Mouse (Mus musculus) yolk sac, embryonic 10.5 days (tissue): ENCODE data around the gene Fuom.
A peak's percentile ranks its signal among the peaks of the same experiment; 100 is the strongest.

Source experiments
- DNase-seq: peaks from one replicate; pipeline ENCODE4 v3.0.0-alpha.2; 2017; ENCODE audit warnings: low spot score

Gene Fuom

DNA sequence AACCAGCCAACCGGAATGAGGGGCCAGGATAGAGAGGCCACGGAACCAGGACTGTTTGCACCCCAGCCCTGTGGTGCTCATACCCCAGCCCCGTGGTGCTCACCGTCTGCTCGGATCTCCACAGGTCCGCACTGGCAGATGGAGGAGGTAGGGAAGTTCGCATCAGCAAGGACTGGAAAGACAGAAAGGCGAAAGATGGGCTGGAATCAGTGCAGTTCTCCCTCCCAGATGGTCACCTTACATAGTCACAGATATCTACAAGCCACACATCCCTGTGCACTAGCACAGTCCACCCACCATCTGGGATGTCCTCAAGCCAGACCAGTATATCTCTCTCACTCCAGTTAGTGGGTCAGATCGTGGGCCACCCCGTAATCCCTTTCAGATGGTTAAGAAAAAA, 743 bp downstream of the Fuom start:
- DNase-seq, result no peak

GRCm38 (mm10) chr7:140098466-140098865, 3.8 kb downstream of the Fuom start:
- DNase-seq, result no peak

- no peak for DNase-seq
These were observed 6.2 kb downstream of the Fuom start for GRCm38 (mm10) chr7:140096055-140096454.

- DNase-seq, result no peak
These were observed 6.7 kb downstream of the Fuom start for GRCm38 (mm10) chr7:140095556-140095955.

GRCm38 (mm10) chr7:140094954-140095353, 7.3 kb downstream of the Fuom start:
- DNase-seq, result no peak

DNA sequence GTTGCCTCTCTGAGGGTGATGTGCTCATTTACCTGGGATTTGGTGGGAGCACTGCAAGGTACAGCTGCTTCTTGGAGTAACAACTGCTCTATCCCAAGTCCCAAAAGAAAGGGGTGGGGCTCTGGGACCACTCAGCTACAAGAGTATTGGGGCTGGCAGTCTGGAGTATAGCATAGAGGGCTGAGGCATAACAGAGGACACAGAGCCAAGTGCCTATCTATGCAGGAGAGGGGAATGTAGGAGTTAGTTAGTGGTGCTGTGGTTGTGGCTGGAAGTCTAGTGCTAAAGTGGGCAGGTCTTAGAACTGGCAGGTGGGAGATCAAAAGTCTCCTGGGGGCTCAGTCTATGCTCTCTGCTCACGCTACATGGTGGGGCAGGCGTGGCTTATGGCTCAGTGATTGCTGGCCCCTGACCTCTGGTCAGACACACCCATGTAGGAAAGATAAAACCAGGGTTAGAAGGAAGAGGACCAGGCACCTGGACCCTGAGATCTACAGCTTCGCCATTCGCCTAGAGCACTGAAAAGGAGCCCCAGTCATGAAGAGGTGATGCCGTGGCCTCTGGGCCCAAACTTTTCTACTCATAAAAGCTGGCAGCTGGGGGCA, 9.2 kb downstream of the Fuom start, which contains the start of gene Prap1:
Gene Prap1 (plus strand): TSS at position 472 of the 605 bp plus-strand sequence.
- no peak for DNase-seq

DNA sequence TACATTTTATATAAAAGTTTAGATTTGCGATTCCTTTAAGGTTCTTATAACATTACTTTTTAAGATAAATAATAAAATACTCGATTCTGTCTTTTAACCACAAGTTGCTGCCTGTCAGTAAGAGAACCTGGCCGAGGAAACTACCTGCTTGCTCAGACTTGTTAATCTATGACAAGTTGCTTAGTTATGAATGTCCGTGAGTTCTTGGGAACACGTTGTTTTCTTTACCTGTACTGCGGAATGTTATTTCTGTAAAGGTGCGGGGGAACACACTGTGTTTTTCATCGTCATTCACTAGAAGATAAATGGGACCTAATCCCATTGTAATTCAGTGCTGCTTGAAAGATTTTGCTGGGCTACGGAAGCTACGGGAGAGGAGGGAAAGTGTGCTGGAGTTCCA, 11.6 kb downstream of the Fuom start:
- no peak for DNase-seq

DNA sequence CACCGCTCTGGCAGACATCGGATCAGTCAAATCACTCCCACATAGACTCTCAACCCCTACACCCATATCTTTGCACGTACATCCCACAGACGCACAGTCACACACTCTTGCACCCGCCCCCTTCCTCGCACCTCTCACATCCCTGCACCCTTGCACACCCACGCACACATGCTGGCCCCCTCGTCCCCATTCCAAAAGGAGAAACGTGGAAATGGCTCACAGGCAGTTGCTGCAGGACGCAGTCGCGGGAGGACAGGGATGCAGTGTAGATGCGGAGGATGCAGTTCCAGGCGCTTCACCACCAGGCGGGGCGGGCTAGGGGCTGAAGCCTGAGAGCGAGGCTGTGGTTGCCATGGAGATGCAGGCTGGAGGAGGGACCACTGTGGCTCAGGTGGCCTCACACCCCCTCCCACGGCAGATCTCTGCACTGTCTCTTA, 20.0 kb downstream of the Fuom start, which contains the start of gene Caly:
Gene Caly (minus strand): TSS at position 307 of the 437 bp plus-strand sequence.
- no peak for DNase-seq

DNA sequence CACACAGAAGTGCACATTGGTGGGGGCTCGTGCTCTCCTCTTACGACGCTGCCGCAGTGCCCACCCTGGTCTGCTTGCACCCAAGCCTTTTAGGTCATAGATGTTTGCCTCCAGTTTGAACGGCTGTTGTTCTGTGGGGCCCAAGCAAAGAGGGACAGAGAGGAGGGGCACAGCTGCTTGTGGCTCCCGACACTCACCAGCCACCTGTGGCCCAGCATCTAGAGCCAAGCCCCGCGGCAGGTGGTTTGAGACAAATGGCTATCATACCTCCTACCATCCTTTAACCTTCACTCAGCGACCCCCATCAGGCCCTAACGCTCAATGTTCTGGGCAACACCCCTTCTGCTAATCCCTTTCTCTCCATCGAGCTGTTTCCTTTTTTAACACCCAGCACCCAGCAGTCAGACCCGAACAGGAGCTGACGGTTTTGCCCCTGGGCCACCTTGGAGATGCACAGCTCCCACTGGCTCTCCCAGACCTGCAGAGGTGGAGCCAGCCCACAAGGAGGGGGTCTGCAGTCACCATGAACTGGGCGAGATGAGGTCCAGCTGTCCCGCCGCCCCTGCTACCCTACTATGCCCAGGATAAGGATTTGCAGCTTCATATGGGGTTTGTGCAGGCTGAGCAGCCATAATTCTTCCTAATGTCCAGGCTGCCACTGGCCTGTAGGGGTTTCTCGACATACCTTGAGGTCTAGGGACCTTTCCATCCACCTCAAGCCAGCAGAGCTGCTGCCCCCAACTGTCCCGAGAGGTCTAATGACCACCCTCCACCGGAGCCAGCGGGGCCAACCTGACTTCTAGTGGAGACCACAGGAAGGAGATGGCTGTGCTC, 20.6 kb downstream of the Fuom start:
- DNase-seq, result no peak

GRCm38 (mm10) chr7:140080503-140081156, 21.6 kb downstream of the Fuom start:
- DNase-seq, result peak; percentile 33

GRCm38 (mm10) chr7:140078711-140079110, 23.5 kb downstream of the Fuom start:
- DNase-seq, result no peak

- no peak for DNase-seq
These were observed 24.5 kb downstream of the Fuom start for GRCm38 (mm10) chr7:140077698-140078097.

- DNase-seq, result peak; percentile 26
These were observed 32.1 kb downstream of the Fuom start for GRCm38 (mm10) chr7:140070042-140070711.

DNA sequence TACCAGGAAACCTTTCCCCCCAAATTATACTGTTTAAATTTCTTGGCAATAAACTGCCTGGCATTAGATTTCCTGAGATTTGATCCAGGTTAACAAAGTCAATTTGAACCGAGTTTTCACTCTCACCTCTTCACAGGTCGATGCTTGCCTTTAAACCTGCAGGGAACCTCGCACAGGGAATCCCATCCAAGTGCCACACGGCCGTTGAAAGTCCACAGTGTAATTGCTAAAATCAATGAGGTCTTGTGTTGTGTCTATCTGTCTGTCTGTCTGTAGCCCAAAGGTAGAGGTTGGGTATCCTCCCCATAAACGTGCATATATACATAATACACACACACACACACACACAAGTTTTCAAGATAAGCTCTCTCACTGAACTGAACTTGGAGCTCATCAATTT, 34.8 kb downstream of the Fuom start:
- no peak for DNase-seq

GRCm38 (mm10) chr7:140063092-140063491, 39.1 kb downstream of the Fuom start:
- peak; percentile 39 for DNase-seq

GRCm38 (mm10) chr7:140062307-140062706, 39.9 kb downstream of the Fuom start:
- DNase-seq, result no peak

GRCm38 (mm10) chr7:140061832-140062130, 40.5 kb downstream of the Fuom start:
- no peak for DNase-seq

DNA sequence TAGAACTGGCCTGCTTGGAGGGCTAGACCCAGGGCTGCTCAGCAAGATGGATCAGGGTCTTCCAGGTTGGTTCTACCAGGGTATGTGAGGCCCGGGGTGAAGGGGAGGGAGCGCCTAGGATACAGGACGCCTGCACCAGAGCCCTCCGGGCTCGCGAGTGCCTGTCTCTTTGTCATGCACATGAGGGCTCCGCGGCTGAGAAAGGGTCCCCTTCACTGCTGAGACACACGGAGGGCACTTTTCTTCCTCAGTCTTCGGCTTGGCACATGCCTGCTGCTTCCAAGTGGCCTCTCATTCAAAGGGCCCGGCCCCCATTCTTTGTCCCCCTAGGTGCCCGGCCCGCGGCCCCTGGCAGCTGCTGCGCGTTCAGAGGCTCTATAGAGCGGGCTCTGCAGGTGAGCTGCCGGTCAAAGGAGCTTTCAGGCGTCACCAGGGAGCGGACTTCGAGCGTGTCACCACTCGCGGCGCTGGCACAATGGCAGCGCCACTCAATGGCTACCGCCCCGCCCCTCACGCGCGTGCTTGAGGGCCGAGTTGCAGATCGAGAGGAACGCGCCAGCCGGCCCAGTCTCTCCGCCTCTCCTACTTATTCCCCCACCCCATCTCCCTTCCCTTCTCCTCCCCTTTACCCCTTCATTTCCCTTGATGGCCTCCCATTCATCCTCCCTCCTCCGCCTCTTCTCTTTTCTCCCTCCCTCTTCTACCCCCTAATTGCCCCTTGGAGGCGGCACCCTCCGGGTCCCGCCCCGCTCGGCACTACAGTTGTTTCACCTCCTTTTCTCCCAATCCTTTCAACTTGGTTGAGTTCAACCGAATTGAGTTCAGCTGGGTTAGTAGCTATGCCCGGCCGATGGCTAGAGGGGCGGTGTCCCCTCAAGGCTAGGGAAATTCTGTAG, 41.1 kb downstream of the Fuom start:
- DNase-seq, result no peak

- no peak for DNase-seq
These were observed 42.6 kb downstream of the Fuom start for GRCm38 (mm10) chr7:140059601-140060000.

- DNase-seq, result no peak
These were observed 43.7 kb downstream of the Fuom start for GRCm38 (mm10) chr7:140058528-140058927.
